Mouse (Mus musculus): ENCODE results near the gene Olfr1373. TPM values are rescaled to one million over a fixed set of nuclear protein-coding genes. Genes with fewer than 3 reads are reported as not detected.
"Not testable (repeated sequence)": the region's sequence is repeated elsewhere in the genome, so short reads cannot be mapped to it uniquely, and the experiment has no call there.

The Olfr1373 gene
- not detected in 2 replicates for total RNA-seq (2012; rRNA removed)
- polyA plus RNA-seq (2012; ENCODE audit: insufficient read depth in 1 of 2, insufficient read length in 2 of 2, low read depth in 1 of 2, low replicate concordance in 2 of 2, missing spikeins in 1 of 2): not detected

GRCm38 (mm10) chr11:52145428-52145827 is at the start of gene Olfr1373:
Gene Olfr1373 (minus strand): TSS chr11:52145528.
- not testable (repeated sequence) for H3K79me2 ChIP-seq (ENCODE audit: control insufficient read depth, insufficient read depth, low read length, poor library complexity); H3K27me3 ChIP-seq (ENCODE audit: control insufficient read depth in 1 of 2, insufficient read depth in 2 of 2, low read length in 2 of 2); H3K9ac ChIP-seq (ENCODE audit: control insufficient read depth, low read depth, low read length, poor library complexity, severe bottlenecking); H3K36me3 ChIP-seq (ENCODE audit: control insufficient read depth in 1 of 2, insufficient read depth in 2 of 2, low read length in 2 of 2); H3K27ac ChIP-seq (ENCODE audit: control insufficient read depth, low read depth, low read length); H3K9me3 ChIP-seq (replicated peaks; ENCODE audit: insufficient read depth, low read length); H3K4me3 ChIP-seq (ENCODE audit: control insufficient read depth in 1 of 2, insufficient read depth in 1 of 2, low read depth in 2 of 2, low read length in 2 of 2); DNase-seq (ENCODE audit: low read depth, low spot score); H3K4me1 ChIP-seq (ENCODE audit: control insufficient read depth in 1 of 2, insufficient read depth in 2 of 2, low read length in 2 of 2)

GRCm38 (mm10) chr11:52180651-52181050 is 35.3 kb upstream of the Olfr1373 start:
- not testable (repeated sequence) for H3K79me2 ChIP-seq (ENCODE audit: control insufficient read depth, insufficient read depth, low read length, poor library complexity); H3K36me3 ChIP-seq (ENCODE audit: control insufficient read depth in 1 of 2, insufficient read depth in 2 of 2, low read length in 2 of 2); H3K9ac ChIP-seq (ENCODE audit: control insufficient read depth, low read depth, low read length, poor library complexity, severe bottlenecking); H3K4me3 ChIP-seq (ENCODE audit: control insufficient read depth in 1 of 2, insufficient read depth in 1 of 2, low read depth in 2 of 2, low read length in 2 of 2); H3K4me1 ChIP-seq (ENCODE audit: control insufficient read depth in 1 of 2, insufficient read depth in 2 of 2, low read length in 2 of 2); H3K27me3 ChIP-seq (ENCODE audit: control insufficient read depth in 1 of 2, insufficient read depth in 2 of 2, low read length in 2 of 2); H3K27ac ChIP-seq (ENCODE audit: control insufficient read depth, low read depth, low read length); H3K9me3 ChIP-seq (replicated peaks; ENCODE audit: insufficient read depth, low read length)
- 0 out of 2 replicates have a peak, but pooled peaks have one; percentile 52 for TF ChIP-seq USF1 (IDR thresholded peaks at IDR 0.05; ENCODE audit: low read depth, low read length)
- peak; percentile 24 for DNase-seq (ENCODE audit: low read depth, low spot score)

DNA sequence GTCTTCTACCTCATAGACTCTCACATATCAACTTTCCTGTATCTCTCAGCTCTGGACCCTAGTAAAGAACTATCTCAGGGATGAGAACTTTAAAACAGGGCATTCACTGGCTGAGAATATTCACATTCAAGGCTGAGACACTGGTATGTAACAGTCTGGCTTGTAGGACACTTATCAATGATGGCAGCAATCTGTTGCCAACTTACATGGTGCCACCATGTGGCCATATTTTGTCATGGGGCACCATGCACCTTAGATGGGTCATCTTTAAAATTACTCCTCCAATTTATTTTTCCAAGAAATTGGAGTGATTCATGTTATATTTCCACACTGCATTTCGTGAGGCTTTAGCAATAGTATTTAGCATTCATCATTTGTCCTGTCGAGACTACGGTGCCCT is 34.6 kb upstream of the Olfr1373 start:
- peak; percentile 20 for DNase-seq (ENCODE audit: low read depth, low spot score)
- TF ChIP-seq RAD21 (IDR thresholded peaks at IDR 0.05; ENCODE audit: low read depth, low read length): peak; percentile 31
- TF ChIP-seq ZC3H11A (IDR thresholded peaks at IDR 0.05; ENCODE audit: low read depth, low read length): peak; percentile 29
- peak in 2 of 3 experiments; percentile 6 to 32; a peak in 2 of 6 replicates for TF ChIP-seq CTCF (IDR thresholded peaks at IDR 0.05 in 2 of 3, conservative IDR thresholded peaks at IDR 0.05 in 1 of 3; ENCODE audit: control insufficient read depth in 1 of 3, insufficient read depth in 1 of 3, low read depth in 2 of 3, low read length in 3 of 3, poor library complexity in 1 of 3, severe bottlenecking in 1 of 3)
- TF ChIP-seq SMC3 (IDR thresholded peaks at IDR 0.05; ENCODE audit: low read depth, low read length): peak; percentile 49
- not testable (repeated sequence) for H3K4me1 ChIP-seq (ENCODE audit: control insufficient read depth in 1 of 2, insufficient read depth in 2 of 2, low read length in 2 of 2)

DNA sequence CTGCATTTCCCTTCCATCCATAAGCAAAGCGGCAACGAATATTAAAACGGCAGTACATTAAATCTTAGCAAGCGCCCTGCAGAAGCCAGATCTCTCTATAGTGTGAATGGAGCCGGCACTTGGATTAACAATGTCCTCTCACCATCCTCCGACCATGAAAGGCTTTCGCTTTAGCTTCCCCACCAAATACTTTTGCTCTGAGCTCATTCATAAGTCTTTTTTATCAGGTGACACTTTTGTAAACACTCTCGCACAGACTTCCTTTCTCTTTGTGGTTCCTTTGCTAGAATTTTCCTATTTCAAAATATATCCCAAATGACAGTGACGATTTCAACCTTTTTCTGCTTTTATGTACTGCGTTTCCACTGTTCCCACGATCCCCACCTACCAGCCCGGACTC is 23.1 kb upstream of the Olfr1373 start:
- peaks cover 2 to 9% of the 10 kb centered on the region in 2 experiments for H3K27me3 ChIP-seq (ENCODE audit: control insufficient read depth in 1 of 2, insufficient read depth in 2 of 2, low read length in 2 of 2)
- no peaks in the 10 kb centered on the region for H3K79me2 ChIP-seq (ENCODE audit: control insufficient read depth, insufficient read depth, low read length, poor library complexity)
- TF ChIP-seq MAX (IDR thresholded peaks at IDR 0.05; ENCODE audit: low read length) (no peak), USF1 (IDR thresholded peaks at IDR 0.05; ENCODE audit: low read depth, low read length) (no peak), TCF12 (IDR thresholded peaks at IDR 0.05; ENCODE audit: low read depth, low read length) (no peak), MAZ (IDR thresholded peaks at IDR 0.05; ENCODE audit: low read depth, low read length) (no peak)
- H3K36me3 ChIP-seq (ENCODE audit: control insufficient read depth in 1 of 2, insufficient read depth in 2 of 2, low read length in 2 of 2): no peaks in the 10 kb centered on the region
- H3K4me3 ChIP-seq (ENCODE audit: control insufficient read depth in 1 of 2, insufficient read depth in 1 of 2, low read depth in 2 of 2, low read length in 2 of 2): no peak overlapping the region
- no peaks in the 10 kb centered on the region for H3K4me1 ChIP-seq (ENCODE audit: control insufficient read depth in 1 of 2, insufficient read depth in 2 of 2, low read length in 2 of 2)
- no peak overlapping the region for H3K9ac ChIP-seq (ENCODE audit: control insufficient read depth, low read depth, low read length, poor library complexity, severe bottlenecking)
- DNase-seq (ENCODE audit: low read depth, low spot score): no peak
- H3K27ac ChIP-seq (ENCODE audit: control insufficient read depth, low read depth, low read length): no peak overlapping the region
- H3K9me3 ChIP-seq (replicated peaks; ENCODE audit: insufficient read depth, low read length): no peaks in the 10 kb centered on the region

More for the DNA sequence above, 34.6 kb upstream of the Olfr1373 start:
- H3K79me2 ChIP-seq (ENCODE audit: control insufficient read depth, insufficient read depth, low read length, poor library complexity); H3K4me3 ChIP-seq (ENCODE audit: control insufficient read depth in 1 of 2, insufficient read depth in 1 of 2, low read depth in 2 of 2, low read length in 2 of 2); H3K9ac ChIP-seq (ENCODE audit: control insufficient read depth, low read depth, low read length, poor library complexity, severe bottlenecking); H3K36me3 ChIP-seq (ENCODE audit: control insufficient read depth in 1 of 2, insufficient read depth in 2 of 2, low read length in 2 of 2); H3K9me3 ChIP-seq (replicated peaks; ENCODE audit: insufficient read depth, low read length); H3K27ac ChIP-seq (ENCODE audit: control insufficient read depth, low read depth, low read length); H3K27me3 ChIP-seq (ENCODE audit: control insufficient read depth in 1 of 2, insufficient read depth in 2 of 2, low read length in 2 of 2): not testable (repeated sequence)

DNA sequence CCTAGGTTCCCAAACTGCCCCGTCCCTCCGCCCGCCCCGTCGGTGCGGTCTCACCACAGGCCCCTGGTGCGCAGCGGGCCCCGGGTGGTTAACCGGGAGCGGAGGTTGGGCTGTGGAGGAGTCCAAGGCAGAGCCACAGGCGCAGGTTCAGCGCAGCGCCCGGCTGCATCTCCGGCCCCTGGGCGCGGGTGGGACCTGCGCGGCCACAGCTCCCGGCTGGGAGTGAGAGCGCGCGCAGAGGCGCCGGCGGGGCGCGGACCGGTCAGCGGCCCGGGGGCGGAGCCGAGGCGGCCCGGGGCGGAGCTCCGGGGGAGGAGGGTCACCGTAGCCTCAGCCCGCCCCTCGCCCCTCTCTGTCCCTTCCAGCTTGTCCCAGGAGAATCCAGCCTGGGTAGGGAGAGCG is 22.6 kb upstream of the Olfr1373 start:
- not testable (repeated sequence) for DNase-seq (ENCODE audit: low read depth, low spot score); H3K9ac ChIP-seq (ENCODE audit: control insufficient read depth, low read depth, low read length, poor library complexity, severe bottlenecking); H3K27ac ChIP-seq (ENCODE audit: control insufficient read depth, low read depth, low read length); H3K36me3 ChIP-seq (ENCODE audit: control insufficient read depth in 1 of 2, insufficient read depth in 2 of 2, low read length in 2 of 2); H3K27me3 ChIP-seq (ENCODE audit: control insufficient read depth in 1 of 2, insufficient read depth in 2 of 2, low read length in 2 of 2); H3K4me3 ChIP-seq (ENCODE audit: control insufficient read depth in 1 of 2, insufficient read depth in 1 of 2, low read depth in 2 of 2, low read length in 2 of 2); H3K4me1 ChIP-seq (ENCODE audit: control insufficient read depth in 1 of 2, insufficient read depth in 2 of 2, low read length in 2 of 2); H3K79me2 ChIP-seq (ENCODE audit: control insufficient read depth, insufficient read depth, low read length, poor library complexity); H3K9me3 ChIP-seq (replicated peaks; ENCODE audit: insufficient read depth, low read length)

Data from MEL (cell line).